Mouse (Mus musculus): ENCODE measurements around the gene Rnf135. TPM values are rescaled to one million over a fixed set of nuclear protein-coding genes. Genes with fewer than 3 reads are reported as not detected.

The Rnf135 gene
- polyA plus RNA-seq, 1 experiment, result 6.1 TPM

- DNase-seq, result no peak
- WGBS, result 68% methylated on average over 3 of the region's 3 CpGs
- no peaks in the 10 kb centered on the region for H3K27me3 ChIP-seq (ENCODE audit: control insufficient read depth, insufficient read depth, low read length)
- H3K4me3 ChIP-seq (replicated peaks; ENCODE audit: insufficient read depth, low read depth, low read length), result no peak overlapping the region
- no peaks in the 10 kb centered on the region for H3K4me1 ChIP-seq (ENCODE audit: control insufficient read depth, insufficient read depth, low read length)
- TF ChIP-seq CTCF (IDR thresholded peaks at IDR 0.05; ENCODE audit: borderline replicate concordance, insufficient read depth, low read depth, low read length) (no peak), POLR2A (IDR thresholded peaks at IDR 0.05; ENCODE audit: borderline replicate concordance, insufficient read depth, low read length) (no peak)
- H3K27ac ChIP-seq (ENCODE audit: insufficient read depth, low read length), result no peak overlapping the region
These were observed 53.6 kb downstream of the Rnf135 start for GRCm38 (mm10) chr11:80237278-80237677.

DNA sequence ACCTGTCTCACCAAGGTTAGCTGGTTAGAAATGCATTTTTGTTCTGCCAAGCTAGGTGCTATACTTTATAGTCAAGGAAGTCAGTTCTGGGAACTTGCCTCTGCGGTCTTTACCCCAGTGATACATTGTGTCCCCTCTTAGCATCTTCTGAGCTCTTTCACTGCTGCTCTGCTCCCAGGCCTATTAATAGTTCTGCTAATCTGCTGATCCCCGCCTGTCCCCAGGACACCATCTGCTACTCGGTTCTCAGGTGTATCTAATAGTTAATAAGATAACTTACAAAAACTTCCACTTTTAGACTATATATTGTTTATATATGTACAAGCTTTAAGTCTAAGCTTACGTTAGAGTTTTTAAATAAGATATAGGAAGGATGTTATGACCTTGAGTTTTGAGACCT is 54.7 kb downstream of the Rnf135 start:
- peak; percentile 21 to 42 for DNase-seq
- Histone ChIP-seq H3K27ac (ENCODE audit: insufficient read depth, low read length) (no peak overlapping the region), H3K27me3 (ENCODE audit: control insufficient read depth, insufficient read depth, low read length) (no peaks in the 10 kb centered on the region), H3K4me1 (ENCODE audit: control insufficient read depth, insufficient read depth, low read length) (no peaks in the 10 kb centered on the region), H3K4me3 (replicated peaks; ENCODE audit: insufficient read depth, low read depth, low read length) (no peak overlapping the region)
- TF ChIP-seq POLR2A (IDR thresholded peaks at IDR 0.05; ENCODE audit: borderline replicate concordance, insufficient read depth, low read length) (no peak), CTCF (IDR thresholded peaks at IDR 0.05; ENCODE audit: borderline replicate concordance, insufficient read depth, low read depth, low read length) (no peak)
- WGBS, result 34% methylated on average over 4 of the region's 4 CpGs

DNA sequence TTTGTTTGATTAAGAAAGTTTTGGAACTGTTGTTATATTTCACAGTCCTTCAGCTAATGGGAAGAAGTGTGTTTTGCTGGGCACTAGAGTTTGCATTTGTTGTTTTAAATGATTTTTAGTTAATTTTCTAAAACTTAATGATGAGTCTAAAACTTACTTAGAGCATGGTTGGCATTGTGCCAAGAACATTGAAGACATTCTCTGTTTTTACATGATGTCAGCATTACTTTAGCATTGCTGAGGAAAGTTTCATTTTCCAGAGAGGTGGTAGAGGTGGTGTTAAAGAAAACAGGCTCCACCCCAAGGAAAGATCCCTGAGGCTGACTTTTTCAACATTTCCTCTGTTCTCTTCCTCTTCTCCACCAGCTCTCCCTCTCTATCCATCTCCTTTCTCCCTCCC is 63.4 kb downstream of the Rnf135 start:
- TF ChIP-seq POLR2A (IDR thresholded peaks at IDR 0.05; ENCODE audit: borderline replicate concordance, insufficient read depth, low read length), result no peak
- TF ChIP-seq CTCF (IDR thresholded peaks at IDR 0.05; ENCODE audit: borderline replicate concordance, insufficient read depth, low read depth, low read length), result no peak
- H3K4me1 ChIP-seq (ENCODE audit: control insufficient read depth, insufficient read depth, low read length), result 0 out of 2 replicates have a peak, but pooled peaks cover 3% of the 10 kb centered on the region
- no peak for DNase-seq
- no peaks in the 10 kb centered on the region for H3K27me3 ChIP-seq (ENCODE audit: control insufficient read depth, insufficient read depth, low read length)
- H3K27ac ChIP-seq (ENCODE audit: insufficient read depth, low read length), result no peak overlapping the region
- H3K4me3 ChIP-seq (replicated peaks; ENCODE audit: insufficient read depth, low read depth, low read length), result no peak overlapping the region

DNA sequence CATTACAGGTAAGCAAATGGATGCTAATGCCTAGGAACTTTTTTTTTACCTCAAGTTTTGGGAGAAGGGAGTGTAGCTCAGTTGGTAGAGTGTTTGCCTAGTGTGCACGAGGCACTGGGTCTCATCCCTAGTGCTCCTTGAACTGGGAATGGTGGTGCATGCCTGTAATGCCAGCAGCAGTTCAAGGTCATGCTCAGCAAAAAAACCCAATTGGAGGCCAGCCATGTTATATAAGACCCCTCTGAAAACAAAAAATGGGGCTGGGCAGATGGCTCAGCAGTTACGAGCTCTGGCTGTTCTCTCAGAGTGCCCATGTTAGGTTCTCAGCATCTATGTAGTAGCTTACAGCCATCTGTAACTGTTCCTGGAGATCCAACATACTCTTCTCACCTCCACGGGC is 64.9 kb downstream of the Rnf135 start:
- TF ChIP-seq POLR2A (IDR thresholded peaks at IDR 0.05; ENCODE audit: borderline replicate concordance, insufficient read depth, low read length) (no peak), CTCF (IDR thresholded peaks at IDR 0.05; ENCODE audit: borderline replicate concordance, insufficient read depth, low read depth, low read length) (no peak)
- WGBS, result 67% methylated on average over 3 of the region's 3 CpGs
- no peak overlapping the region for H3K4me3 ChIP-seq (replicated peaks; ENCODE audit: insufficient read depth, low read depth, low read length)
- H3K4me1 ChIP-seq (ENCODE audit: control insufficient read depth, insufficient read depth, low read length), result 0 out of 2 replicates have a peak, but pooled peaks cover 3% of the 10 kb centered on the region
- H3K27me3 ChIP-seq (ENCODE audit: control insufficient read depth, insufficient read depth, low read length), result no peaks in the 10 kb centered on the region
- DNase-seq, result peak in 1 of 2 experiments; percentile 5
- H3K27ac ChIP-seq (ENCODE audit: insufficient read depth, low read length), result no peak overlapping the region

Other genes with a start within 250 kb of the Rnf135 start
- 26.1 and 28.3 TPM in 2 replicates for gene Utp6, start 221.5 kb upstream of the Rnf135 start, polyA plus RNA-seq (2012; rRNA removed)
- gene Suz12, start 190.7 kb upstream of the Rnf135 start, polyA plus RNA-seq (2012; rRNA removed), result 23.4 and 25.7 TPM in 2 replicates
- gene Crlf3, start 102.9 kb upstream of the Rnf135 start, polyA plus RNA-seq (2012; rRNA removed), result 26.2 and 27.0 TPM in 2 replicates
- 3.7 and 4.3 TPM in 2 replicates for gene Atad5, start 94.5 kb upstream of the Rnf135 start, polyA plus RNA-seq (2012; rRNA removed)
- 8.1 and 9.8 TPM in 2 replicates for gene Tefm, start 41.7 kb upstream of the Rnf135 start, polyA plus RNA-seq (2012; rRNA removed)
- 3.7 and 4.1 TPM in 2 replicates for gene Adap2, start 29.7 kb upstream of the Rnf135 start, polyA plus RNA-seq (2012; rRNA removed)
- 59.2 and 60.6 TPM in 2 replicates for gene Rhot1, start 25.2 kb downstream of the Rnf135 start, polyA plus RNA-seq (2012; rRNA removed)
- gene Rhbdl3, start 117.1 kb downstream of the Rnf135 start, polyA plus RNA-seq (2012; rRNA removed), result 9.6 and 12.6 TPM in 2 replicates
- gene 5730455P16Rik, start 194.2 kb downstream of the Rnf135 start, polyA plus RNA-seq (2012; rRNA removed), result 33.5 and 34.4 TPM in 2 replicates
- gene Zfp207, start 199.4 kb downstream of the Rnf135 start, polyA plus RNA-seq (2012; rRNA removed), result 142 and 149 TPM in 2 replicates
- 73.1 and 74.9 TPM in 2 replicates for gene Psmd11, start 244.8 kb downstream of the Rnf135 start, polyA plus RNA-seq (2012; rRNA removed)